Mouse (Mus musculus) telencephalon, adult 2 months (tissue): ENCODE measurements around the gene Slc25a45.

Experiments used
- DNase-seq: peaks from one replicate; pipeline ENCODE4 v3.0.0-alpha.2; 2011; ENCODE audit warnings: low read depth, low spot score

Slc25a45 gene

DNA sequence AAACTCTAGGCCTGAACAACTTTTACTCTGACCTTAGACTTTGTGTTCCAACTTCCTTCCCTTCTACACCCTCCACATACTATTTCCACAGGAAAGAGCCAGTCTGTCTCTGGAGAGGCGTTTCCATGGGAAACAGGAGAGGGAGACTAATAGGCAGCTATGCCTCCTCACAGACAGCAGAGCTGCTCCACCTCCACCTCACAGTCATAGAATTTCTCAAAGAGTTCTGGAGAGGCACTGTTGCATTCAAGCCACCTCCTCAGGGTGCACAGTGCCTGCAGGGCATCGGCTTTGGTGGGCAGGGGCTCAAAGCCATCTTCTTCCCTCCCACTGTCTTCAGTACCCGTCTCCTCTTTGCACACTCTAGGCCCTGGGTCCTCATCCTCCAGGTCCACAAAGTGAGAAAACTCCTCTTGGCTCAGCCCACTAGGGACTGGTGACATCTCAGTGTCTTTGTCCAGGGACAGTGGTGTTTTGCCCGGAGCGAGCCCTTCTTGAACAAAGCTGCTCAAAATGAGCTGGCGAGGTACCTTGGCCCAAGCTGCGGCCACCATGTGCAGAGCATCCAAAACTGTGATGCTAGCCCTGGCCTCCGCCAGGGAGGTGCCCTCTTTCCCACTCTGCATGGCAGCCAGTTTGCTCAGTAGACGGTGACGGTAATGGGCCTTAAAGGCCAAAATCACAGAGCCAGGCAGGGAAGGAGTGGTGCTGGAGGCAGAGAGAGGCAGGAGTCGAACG, 14.1 kb downstream of the Slc25a45 start:
- DNase-seq: no peak

DNA sequence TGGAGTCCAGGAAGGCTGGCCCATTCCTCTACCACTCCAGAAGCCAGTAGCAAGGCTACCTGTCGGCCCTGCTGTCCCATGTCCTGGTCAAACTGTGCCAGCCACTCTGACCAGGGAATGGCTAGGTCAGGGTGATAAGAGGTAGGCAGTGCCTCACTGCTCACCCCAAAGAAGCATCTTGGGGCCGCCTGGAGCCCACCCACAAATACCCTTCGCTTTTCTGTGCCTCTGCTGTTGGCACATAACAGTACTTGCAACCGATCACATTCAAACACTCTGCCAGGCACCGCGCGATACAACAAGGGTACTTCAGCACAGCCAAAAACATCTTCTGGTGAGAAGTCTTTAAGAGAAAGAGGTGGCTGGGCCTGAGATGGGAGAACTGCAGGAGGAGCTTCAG, 14.7 kb downstream of the Slc25a45 start:
- no peak for DNase-seq

DNA sequence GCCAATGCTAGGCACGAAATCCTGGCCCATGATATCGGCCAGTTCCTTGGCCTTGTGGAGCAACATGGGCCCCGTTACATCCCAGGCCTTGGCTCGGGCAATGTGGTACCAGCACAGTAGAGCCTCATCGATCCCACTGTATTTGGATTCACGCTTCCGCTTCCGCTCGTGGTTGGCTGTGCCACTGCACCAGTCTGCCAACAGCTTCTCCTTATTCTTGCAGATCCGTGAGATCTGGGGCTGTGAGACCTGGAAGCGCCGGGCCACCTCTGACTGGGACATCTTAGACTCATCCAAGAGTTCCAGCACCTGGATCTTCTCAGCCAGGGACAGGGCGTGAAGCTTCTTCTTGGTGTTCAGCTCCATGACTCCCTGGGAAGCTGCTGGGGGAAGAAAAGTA, 15.1 kb downstream of the Slc25a45 start:
- DNase-seq: no peak

DNA sequence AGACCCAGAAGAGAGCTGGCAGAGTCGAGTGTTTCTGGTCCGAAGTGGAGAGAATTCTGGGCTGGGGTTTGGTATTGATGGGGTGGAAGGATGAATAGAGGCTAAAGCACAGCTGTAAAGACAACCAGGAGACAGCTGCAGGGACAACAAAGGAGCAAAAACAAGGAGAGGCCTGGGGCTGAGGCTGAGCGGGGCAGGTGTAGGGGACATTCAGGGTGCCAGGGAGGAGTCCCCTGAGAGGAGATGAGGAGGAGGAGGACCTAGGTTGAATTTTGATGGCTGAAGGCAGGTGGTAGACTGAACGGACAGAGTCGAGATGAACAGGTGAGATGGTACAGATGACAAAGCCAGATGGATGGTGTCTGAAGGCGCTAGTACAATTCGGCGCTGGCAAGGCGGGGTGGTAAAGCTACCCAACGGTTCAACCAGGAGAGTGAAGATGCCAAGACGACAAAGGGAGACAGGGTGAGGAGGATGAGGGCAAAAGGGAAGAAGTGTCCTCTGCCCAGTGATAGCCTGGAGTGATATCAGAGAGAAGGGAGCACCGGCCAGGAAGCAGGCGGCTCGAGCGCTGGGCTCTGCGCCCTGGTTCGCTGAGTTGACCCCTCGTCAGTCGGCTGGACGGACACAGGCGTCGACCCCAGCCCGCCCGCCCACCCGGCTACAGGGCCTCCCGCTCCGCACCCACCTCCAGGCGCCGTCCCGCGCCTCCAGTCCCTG, 15.8 kb downstream of the Slc25a45 start:
- no peak for DNase-seq

DNA sequence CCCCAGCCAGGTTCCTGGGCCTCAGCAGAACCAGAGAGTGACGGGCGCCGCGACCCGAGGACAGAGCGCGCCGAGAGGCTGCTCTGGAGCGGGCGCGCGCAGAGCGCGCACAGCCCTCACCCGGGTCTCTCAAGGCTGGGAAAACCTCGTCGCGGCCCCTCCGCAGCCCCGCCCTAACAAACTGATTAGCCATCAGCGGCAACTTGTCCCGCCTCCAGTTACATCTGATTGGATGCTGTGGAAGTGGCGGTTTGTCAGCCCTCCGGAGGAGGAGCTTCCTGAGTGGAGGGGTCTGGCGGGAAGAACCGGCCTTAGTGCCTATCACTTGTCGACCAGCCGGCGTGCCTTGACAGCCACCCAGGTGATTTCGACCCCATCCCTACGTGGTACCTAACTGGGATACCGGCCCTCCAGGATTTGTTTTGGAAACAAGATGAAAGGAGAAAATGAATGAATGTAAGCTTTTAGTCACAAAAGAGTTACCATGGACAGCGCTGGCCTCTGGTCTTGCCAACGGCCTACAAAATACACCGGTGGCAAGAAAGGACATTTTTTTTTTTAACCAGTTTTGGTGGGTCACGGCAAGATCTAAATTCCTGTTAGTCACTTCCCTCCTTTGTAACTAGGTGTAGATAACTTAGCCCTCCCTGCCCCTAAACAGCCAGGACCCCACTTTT, 16.5 kb downstream of the Slc25a45 start, which contains the start of gene Tigd3:
Tigd3 (minus strand) TSS at position 148 of the 677 bp plus-strand sequence.
- peak; percentile 87 for DNase-seq

DNA sequence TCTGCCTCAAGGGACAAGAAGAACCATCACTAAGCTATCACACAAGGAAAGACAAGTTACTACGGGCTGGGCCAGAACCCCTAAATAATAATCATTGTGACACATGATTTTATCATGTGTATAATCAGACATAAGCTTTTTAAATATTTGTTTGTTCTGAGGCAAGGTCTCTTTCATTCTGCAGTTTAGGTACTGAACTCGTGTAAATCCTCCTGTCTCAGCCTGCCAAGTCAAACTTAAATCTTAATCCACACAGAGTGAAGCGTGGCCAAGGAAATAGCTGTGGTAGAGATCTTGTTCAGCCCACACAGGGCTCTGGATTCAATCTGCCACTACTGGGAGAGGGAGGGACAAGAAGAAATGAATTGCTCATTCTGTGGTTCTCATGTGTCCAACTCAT, 29.7 kb downstream of the Slc25a45 start:
- no peak for DNase-seq

DNA sequence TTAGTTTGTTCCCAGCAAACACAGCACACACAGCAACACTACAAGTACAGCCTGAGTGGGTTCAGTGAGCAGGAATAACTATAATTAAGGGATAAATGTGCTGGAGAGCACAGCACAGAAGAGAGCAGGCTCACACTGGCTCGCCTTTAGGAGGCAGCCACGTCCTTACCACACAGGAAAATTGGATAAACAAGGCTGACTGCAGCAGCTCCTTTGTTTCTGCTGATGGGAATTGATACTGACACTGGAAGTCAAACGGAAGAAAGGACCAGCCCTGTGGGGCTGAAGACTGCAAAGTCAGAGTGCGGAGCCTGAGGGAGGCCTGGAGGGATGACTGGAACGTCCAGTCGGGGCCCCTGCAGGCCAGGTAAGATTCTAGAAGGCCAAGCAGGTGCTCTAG, 32.6 kb downstream of the Slc25a45 start:
- DNase-seq: no peak

DNA sequence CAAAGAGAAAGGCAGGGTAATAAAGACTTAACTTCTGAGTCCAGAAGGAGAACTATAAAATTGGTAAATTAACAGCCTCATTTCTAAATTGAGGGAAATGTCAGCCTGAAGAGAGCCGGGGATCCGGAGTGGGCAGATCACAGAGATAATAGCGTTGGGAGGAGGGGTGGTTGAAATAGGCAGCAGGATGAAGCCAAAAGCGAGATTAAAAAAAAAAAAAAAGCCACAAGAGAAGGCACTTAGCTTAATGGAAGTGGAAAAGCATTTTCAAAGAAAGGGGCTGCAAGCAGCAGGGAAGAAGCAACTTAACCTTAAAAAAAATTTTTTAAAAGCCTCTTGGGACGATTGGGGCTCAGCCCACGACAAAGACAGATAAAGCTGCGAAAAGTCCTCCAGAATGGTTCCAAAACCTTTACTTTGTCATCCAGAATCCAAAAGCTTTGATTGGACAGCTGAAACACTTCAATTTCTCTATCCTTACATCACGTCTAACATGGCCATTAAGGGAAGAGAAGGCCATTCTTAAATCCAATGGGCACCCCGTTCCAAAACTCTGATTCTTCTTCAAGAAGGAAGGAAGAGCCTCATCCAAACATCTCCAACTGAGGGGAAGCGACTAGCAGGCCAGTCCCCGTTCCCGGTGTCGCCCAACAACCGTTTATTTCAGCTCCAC, 34.0 kb downstream of the Slc25a45 start:
- DNase-seq: no peak

DNA sequence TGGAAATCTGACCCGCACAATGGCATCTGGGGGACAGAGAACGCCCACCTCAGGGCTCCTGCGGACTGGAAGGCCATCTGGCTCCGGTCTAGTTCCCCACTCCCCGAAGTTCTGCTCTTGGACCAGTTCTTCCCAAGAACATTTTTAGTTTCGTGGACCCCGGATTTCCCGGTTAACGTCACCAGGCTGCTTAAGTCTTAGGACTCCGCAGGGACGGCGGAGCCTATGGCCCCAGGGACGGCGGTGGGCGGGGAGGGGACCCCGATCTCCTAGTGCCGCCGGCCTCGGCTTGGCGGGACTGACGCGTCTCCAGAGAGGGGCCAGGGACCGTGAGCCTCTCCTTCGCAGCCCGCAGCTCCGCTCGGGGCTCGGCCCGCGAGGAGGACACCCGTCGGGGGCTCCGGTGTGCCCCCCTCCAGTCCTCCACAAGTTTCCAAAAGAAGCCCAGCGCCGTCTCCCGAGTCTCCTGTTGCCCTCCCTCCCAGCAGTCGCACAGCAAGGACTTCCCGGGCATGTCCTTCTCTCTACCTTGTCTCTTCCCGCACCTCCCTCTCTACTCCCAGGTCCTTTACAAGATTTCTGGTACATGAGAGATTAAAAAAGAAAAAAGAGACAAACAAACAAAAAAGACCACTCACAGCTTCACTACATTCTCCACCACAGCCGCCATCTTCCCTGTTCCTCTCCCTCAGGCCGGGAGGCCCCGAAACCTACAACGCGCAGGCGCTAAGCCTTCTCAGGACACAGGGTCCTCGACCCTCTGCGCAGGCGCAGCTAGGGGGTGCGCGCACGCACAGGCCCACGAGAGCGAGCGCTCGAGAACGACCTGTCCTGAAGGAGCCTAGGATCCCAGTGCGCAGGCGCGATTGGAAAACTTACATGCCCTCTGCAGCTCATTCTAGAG, 34.7 kb downstream of the Slc25a45 start:
- DNase-seq: peak; percentile 96

DNA sequence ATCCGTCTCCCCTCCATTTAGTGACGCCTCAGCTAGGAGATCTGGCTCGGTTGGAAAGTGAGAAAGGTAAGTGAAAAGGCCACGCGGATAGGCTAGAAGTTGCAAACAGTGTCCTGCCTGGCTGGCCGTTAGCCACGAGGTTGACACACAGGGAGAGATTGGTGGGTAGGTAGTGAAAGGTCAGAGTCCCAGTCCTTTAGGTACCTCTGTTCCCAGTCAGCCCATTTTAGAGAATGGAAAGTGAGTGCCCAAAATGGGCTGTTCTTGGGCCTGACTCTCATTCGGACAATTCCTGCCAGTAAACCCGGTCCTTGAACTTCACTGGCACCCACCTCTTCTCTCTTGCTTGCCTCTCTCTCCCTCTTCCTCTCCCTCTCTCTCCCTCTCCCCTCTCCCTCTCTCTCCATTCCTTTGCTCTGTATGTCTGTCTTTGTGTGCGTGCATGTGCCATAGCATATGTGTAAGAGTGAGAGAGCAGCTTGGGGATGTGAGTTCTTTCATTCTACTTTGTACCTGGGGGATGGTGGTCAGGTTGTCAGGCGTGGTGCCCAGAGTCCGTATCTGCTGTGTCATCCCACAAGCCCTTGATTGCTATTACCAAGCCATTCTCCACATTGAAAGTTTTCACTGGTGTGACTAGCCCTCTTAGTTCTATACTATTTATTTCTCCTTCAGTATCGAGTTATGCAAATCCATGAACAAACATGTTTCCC, 35.6 kb downstream of the Slc25a45 start, which contains the start of gene Dpf2:
Dpf2 (minus strand) TSS at position 4 of the 713 bp plus-strand sequence.
- no peak for DNase-seq

DNA sequence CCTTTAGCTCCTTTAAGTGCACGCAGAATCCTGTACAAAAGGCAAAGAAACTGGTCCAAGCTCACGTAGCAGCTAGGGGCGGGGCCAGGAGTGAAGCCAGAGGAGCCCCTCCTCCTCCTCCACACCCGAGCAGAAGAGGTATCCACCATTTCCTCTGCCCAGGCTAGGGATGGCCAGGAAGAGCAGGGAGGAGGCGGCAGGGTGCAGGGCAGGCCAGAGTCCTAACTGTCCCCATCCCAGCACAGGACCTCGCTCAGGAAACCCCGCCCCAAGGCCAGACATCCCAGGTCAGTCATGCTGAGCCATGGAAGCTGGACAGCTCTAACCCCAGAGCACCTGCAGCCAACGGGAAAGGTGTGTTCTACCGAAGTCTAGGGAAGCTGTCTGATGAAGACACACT, 44.1 kb downstream of the Slc25a45 start:
- no peak for DNase-seq

DNA sequence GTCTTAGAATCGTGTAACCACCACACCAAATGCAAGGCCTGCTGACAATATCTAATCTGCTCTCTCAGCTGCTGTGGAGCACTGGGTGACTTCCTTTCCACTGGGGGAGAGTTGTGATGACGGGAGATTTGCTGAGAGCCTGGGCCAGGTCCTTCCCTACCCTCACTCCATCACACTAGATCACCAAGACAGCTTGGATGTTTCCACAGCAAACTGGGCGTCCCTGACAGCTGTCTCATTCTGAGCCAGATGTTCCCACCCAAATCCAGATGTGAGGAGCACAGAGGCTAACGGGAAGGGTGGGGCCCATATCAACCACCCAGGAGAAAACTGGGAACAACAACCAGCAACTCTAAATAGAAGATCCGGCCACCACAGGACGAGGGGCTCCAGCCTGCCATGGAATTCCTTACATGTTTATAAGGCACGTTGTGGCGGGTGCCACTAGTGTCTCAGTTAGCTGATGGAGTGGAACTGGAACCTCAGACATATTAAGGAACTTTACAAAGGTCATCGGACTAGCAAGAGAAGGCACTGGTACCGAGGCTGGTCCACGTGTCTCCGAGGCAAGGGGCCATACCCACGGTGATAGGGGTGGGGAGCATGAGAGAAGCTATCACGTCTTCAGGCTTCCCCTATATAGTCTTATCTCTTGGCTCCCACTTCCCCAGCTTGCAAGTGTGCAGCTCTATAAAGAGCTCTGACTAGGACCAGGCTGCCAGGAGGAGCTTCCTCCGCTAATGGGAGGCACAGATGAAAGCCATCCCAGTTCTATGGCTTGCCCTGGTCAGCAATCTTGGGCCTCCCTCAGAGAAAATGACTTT, 44.7 kb downstream of the Slc25a45 start:
- DNase-seq: no peak

DNA sequence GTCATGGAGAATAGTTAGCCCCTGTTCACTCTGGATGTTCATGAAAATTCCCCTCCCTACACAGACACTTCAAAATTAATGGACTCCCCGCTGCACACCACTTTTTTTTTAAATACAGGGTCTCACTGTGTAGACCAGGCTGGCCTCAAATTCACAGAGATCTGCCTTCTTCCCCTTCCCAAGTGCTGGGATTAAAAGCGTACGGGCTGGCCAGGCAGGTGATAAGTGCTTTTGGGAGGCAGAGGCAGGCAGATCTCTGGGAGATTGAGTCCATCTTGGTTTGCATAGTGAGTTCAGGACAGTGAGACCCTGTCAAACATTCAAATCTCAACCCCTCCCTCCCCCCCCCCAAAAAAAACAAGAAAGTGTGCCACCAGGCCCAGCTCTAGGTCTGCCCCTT, 45.4 kb downstream of the Slc25a45 start:
- no peak for DNase-seq

DNA sequence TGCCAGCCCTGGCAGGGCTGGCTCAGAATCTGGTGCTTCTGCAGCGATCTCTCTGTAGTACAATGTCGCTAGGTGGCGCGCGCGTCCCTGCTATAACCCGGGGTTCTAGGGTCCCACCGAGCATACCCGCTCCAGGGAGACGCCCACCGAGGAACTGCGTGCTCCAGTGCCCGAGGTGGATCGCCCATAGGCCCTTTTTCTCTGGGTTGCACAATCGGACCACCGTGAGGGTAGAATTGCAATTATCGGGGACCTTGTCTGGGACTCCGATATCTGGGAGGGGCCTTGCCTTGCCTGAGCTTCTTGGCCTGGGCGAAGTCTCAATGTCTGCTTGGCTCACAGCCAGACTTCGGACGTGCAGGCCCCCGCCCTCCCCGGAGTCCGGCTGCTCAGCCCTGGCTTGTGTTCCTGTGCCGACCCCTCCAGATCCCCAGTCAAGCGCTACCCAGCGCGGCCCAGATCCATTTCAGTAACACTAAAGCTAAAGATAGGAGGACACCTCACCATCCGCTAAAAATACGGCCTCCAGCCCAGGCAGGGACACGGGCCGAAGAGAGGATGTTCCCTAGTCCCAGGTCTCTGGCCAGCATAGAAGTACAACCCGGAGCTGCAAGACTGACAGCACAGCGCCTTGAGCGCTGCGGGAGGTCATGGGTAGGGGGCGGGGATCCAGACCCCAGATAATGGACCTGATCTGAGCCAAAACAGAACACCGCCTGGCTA, 46.5 kb downstream of the Slc25a45 start:
- peak; percentile 55 for DNase-seq

DNA sequence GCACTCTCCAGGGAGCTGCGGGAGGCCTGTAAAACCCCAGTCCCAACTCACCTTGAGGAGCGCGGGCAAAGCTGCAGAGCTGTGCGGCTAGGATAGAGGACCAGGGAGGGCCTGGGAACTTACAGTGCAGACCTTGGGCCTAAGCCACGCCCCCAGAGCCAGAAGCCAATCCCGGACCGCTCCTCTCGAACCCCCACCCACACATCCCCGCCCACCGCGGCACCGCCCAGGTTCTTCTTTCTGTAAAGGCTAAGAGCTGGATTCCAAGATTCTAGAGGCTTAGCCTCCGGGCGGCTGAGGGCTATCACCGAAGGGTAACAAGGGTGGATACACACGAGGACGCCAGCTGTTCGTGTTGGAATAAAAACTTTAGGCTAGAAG, 47.1 kb downstream of the Slc25a45 start, which contains the start of gene Cdc42ep2:
Cdc42ep2 (minus strand) TSS at position 104 of the 381 bp plus-strand sequence.
- DNase-seq: peak; percentile 91

DNA sequence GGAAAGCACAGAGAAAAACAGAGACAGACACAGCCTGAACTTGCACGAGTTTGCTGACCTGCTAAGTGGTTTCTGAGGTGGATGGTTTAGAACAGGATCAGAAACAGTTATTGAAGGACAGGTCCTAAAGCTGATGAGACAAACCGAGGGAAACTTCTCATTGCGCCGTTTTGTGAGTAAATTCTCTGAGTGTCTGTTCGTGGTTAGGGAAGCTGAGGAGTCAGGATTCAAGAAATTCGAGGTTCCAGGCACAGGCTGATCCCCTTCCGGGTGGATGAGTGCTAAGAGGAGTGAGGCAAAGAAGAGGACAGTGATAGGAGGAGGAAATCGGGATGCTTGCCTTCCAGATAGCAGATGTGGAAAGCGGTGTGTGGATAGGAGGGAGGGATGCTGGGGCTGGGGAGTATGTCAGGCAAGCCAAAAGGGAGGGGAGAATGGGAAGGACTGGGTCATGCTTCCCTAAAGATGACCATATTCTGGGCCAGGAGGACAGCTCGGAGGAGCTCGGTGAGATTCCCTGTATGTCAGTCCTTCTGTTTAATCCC, 47.8 kb downstream of the Slc25a45 start:
- no peak for DNase-seq

DNA sequence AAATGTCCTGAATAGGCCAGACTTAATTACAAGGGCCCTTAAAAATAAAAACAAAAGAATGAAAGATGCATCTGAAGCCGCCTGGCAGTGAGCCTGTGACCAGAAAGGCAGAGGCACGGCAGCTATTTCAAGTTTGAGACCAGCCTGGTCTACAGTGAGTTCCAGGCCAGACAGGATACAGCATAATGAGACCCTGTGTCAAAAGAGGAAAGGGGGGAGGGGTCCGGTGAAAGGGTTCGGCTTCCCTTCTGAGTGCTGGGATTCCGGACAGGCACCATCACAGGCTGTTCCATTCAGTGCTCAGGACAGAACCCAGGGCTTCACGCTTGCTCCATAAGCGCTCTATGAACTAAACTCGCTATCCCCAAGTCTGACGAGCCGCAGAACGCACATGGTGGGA, 49.4 kb downstream of the Slc25a45 start:
- DNase-seq: no peak

DNA sequence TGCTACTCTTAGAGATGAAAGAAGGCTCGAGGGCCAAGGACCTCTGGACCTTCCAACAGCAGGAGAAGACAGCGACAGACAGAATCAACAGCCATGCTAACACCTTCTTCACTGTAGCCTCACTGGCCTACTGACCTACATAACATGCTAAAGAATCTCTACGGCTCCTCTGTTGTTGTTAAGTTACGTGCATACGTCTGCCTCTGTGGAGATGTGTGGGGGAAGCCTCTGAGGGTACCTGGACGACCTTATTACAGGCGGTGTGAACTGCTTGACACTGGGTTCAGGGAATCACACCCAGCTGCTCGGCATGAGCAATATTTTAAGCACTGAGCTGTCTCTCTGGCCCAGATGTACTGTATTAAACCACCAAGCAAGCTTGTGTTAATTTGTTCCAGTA, 49.9 kb downstream of the Slc25a45 start:
- no peak for DNase-seq
